Comparison of ENCODE assay signal across 8 mouse cellular contexts in the genomic region with DNA sequence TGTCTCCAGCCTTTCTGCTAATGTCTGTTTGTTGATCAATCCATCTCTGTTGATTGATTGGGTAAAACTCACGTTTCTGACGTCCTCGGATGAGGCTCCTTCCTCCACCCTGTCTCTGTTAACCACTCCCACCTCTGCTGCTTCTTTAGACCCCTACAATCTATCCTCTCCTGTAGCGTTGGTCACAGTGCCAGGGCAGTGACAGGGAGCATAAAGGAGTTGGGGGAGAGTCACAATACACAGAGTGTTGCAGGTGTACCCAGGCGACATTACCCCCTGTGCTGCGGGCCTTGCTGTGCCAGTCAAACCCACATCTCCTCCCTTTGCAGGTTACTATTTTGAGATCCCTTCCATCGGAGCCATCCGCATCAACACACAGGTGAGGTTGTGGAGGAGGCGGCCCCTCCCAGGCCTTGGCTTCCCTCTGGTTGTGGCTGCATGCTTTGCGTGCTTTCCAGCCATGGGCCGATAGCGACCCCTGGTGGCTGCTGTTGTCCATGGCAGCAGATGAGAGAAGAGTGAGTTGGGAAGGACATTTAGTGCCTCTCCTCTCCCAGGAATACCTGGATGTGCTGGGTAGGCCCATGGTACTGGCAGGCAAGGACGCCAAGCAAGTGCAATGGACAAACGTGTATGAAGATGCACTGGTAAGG. TPM values are rescaled to one million over a fixed set of nuclear protein-coding genes. Genes with fewer than 3 reads are reported as not detected.
DNase-seq lines count a peak whose midpoint lies in the region; ATAC-seq lines count a peak whose summit lies in the region.

No protein-coding gene starts in this region.

- H3K4me1 ChIP-seq in hindbrain, embryonic 16.5 days (ENCODE audit: control insufficient read depth, insufficient read depth, low read depth, low read length): peaks cover 6% of the 10 kb centered on the region
- H3K4me1 ChIP-seq in midbrain, embryonic 11.5 days (ENCODE audit: control insufficient read depth, insufficient read depth, low read length): peaks cover 3% of the 10 kb centered on the region

- peak; percentile 58 for ATAC-seq in hindbrain, embryonic 16.5 days
- ATAC-seq in midbrain, embryonic 11.5 days (ENCODE audit: low FRiP score): peak; percentile 26; the same call in 1 of the 2 replicates

- no peaks in the 10 kb centered on the region for H3K9me3 ChIP-seq in hindbrain, embryonic 16.5 days (ENCODE audit: control insufficient read depth, low read length)
- no peaks in the 10 kb centered on the region for H3K9me3 ChIP-seq in midbrain, embryonic 11.5 days (ENCODE audit: control insufficient read depth, low read length)

- H3K4me3 ChIP-seq in hindbrain, embryonic 16.5 days (ENCODE audit: low read length): no peak overlapping the region
- no peak overlapping the region for H3K4me3 ChIP-seq in midbrain, embryonic 11.5 days (ENCODE audit: low read depth, low read length)

- H3K27ac ChIP-seq in hindbrain, embryonic 16.5 days (ENCODE audit: low read depth, low read length): no peak overlapping the region
- H3K27ac ChIP-seq in midbrain, embryonic 11.5 days (ENCODE audit: low read depth, low read length): no peak overlapping the region

- H3K27me3 ChIP-seq in hindbrain, embryonic 16.5 days (replicated peaks; ENCODE audit: control insufficient read depth, insufficient read depth, low read length): no peaks in the 10 kb centered on the region
- no peaks in the 10 kb centered on the region for H3K27me3 ChIP-seq in midbrain, embryonic 11.5 days (ENCODE audit: control insufficient read depth, insufficient read depth, low read length)

- H3K4me2 ChIP-seq in hindbrain, embryonic 16.5 days (ENCODE audit: low read length): no peak overlapping the region
- no peak overlapping the region for H3K4me2 ChIP-seq in midbrain, embryonic 11.5 days

- 23% methylated on average over 14 of the region's 14 CpGs for WGBS in hindbrain, embryonic 16.5 days
- 26% methylated on average over 14 of the region's 14 CpGs for WGBS in midbrain, embryonic 11.5 days

- intact Hi-C loops in left cerebral cortex, postnatal 10 days (cut with DNase I): loop anchor here (1.0 kb wide), 1 partner anchor 157 kb away; no protein-coding TSS in a partner anchor

- DNase-seq in T-cell, adult 2 months (ENCODE audit: low spot score): peak; percentile 73
- DNase-seq in cerebellum, adult 8-10 months: peak; percentile 91
- DNase-seq in frontal cortex, adult 2 months (ENCODE audit: extremely low spot score in 1 of 2, low spot score in 1 of 2): peak; percentile 61 to 94
- DNase-seq in left cerebral cortex, postnatal 10 days (ENCODE audit: extremely low spot score in 1 of 2, low spot score in 2 of 2): peak; percentile 86
- peak; percentile 98 for DNase-seq in midbrain, embryonic 11.5 days (ENCODE audit: low spot score, missing footprints)
- peak; percentile 55 to 65 for DNase-seq in right cerebral cortex, postnatal 36 days (ENCODE audit: low spot score in 2 of 2)
- DNase-seq in urinary bladder, postnatal 36 days (ENCODE audit: low spot score in 2 of 2): peak; percentile 76 to 81

- H3K36me3 ChIP-seq in hindbrain, embryonic 16.5 days (ENCODE audit: control insufficient read depth, insufficient read depth, low read length): no peaks in the 10 kb centered on the region
- H3K36me3 ChIP-seq in midbrain, embryonic 11.5 days (ENCODE audit: control insufficient read depth, insufficient read depth, low read length): no peaks in the 10 kb centered on the region

- 0 out of 2 replicates have a peak overlapping the region, but pooled peaks have one; percentile 2 for H3K9ac ChIP-seq in hindbrain, embryonic 16.5 days (ENCODE audit: low read depth, low read length)
- no peak overlapping the region for H3K9ac ChIP-seq in midbrain, embryonic 11.5 days (ENCODE audit: low read length)

RNA-seq across cellular contexts. Expression of a gene that starts 19.3 kb away (rescaled TPM):
- polyA plus RNA-seq in frontal cortex, adult 2 months (2012; rRNA removed): 29.7 and 32.1 TPM in 2 replicates
- 45.7 and 46.0 TPM in 2 replicates for polyA plus RNA-seq in hindbrain, embryonic 16.5 days (2015; fragmentation: Nextera tagmentation; extraction: Ambion mirVana)
- total RNA-seq in left cerebral cortex, postnatal 10 days (2021): 10 to 100 TPM; 31.8 to 35.7 TPM
- polyA plus RNA-seq in midbrain, embryonic 11.5 days (2014; fragmentation: Nextera tagmentation; extraction: Ambion mirVana): 40.9 and 44.6 TPM in 2 replicates

RNA-seq across cellular contexts. Expression of a gene that starts 27.6 kb away (rescaled TPM):
- polyA plus RNA-seq in frontal cortex, adult 2 months (2012; rRNA removed): 27.0 and 27.2 TPM in 2 replicates
- polyA plus RNA-seq in hindbrain, embryonic 16.5 days (2015; fragmentation: Nextera tagmentation; extraction: Ambion mirVana): 51.4 and 59.0 TPM in 2 replicates
- total RNA-seq in left cerebral cortex, postnatal 10 days (2021): 10 to 100 TPM; 19.0 to 21.4 TPM
- 18.3 and 18.9 TPM in 2 replicates for polyA plus RNA-seq in midbrain, embryonic 11.5 days (2014; fragmentation: Nextera tagmentation; extraction: Ambion mirVana)

RNA-seq across cellular contexts. Expression of a gene that starts 27.6 kb away (rescaled TPM):
- polyA plus RNA-seq in frontal cortex, adult 2 months (2012; rRNA removed): 65.1 and 65.7 TPM in 2 replicates
- 75.8 and 78.6 TPM in 2 replicates for polyA plus RNA-seq in hindbrain, embryonic 16.5 days (2015; fragmentation: Nextera tagmentation; extraction: Ambion mirVana)
- total RNA-seq in left cerebral cortex, postnatal 10 days (2021): 10 to 100 TPM; 34.1 to 37.8 TPM
- polyA plus RNA-seq in midbrain, embryonic 11.5 days (2014; fragmentation: Nextera tagmentation; extraction: Ambion mirVana): 39.1 and 43.3 TPM in 2 replicates

RNA-seq across cellular contexts. Expression of a gene that starts 32.7 kb away (rescaled TPM):
- 6.1 and 7.8 TPM in 2 replicates for polyA plus RNA-seq in frontal cortex, adult 2 months (2012; rRNA removed)
- polyA plus RNA-seq in hindbrain, embryonic 16.5 days (2015; fragmentation: Nextera tagmentation; extraction: Ambion mirVana): 3.3 and 4.4 TPM in 2 replicates
- 1 to 10 TPM; 1.8 to 2.9 TPM for total RNA-seq in left cerebral cortex, postnatal 10 days (2021)
- polyA plus RNA-seq in midbrain, embryonic 11.5 days (2014; fragmentation: Nextera tagmentation; extraction: Ambion mirVana): 0.33 and 0.49 TPM in 2 replicates

RNA-seq across cellular contexts. Expression of a gene that starts 36.9 kb away (rescaled TPM):
- polyA plus RNA-seq in frontal cortex, adult 2 months (2012; rRNA removed): 25.0 and 25.2 TPM in 2 replicates
- polyA plus RNA-seq in hindbrain, embryonic 16.5 days (2015; fragmentation: Nextera tagmentation; extraction: Ambion mirVana): 45.8 and 46.6 TPM in 2 replicates
- 10 to 100 TPM; 14.7 to 14.9 TPM for total RNA-seq in left cerebral cortex, postnatal 10 days (2021)
- 40.5 and 44.0 TPM in 2 replicates for polyA plus RNA-seq in midbrain, embryonic 11.5 days (2014; fragmentation: Nextera tagmentation; extraction: Ambion mirVana)
